8 mouse cellular contexts compared by ENCODE assay signal in the genomic region with DNA sequence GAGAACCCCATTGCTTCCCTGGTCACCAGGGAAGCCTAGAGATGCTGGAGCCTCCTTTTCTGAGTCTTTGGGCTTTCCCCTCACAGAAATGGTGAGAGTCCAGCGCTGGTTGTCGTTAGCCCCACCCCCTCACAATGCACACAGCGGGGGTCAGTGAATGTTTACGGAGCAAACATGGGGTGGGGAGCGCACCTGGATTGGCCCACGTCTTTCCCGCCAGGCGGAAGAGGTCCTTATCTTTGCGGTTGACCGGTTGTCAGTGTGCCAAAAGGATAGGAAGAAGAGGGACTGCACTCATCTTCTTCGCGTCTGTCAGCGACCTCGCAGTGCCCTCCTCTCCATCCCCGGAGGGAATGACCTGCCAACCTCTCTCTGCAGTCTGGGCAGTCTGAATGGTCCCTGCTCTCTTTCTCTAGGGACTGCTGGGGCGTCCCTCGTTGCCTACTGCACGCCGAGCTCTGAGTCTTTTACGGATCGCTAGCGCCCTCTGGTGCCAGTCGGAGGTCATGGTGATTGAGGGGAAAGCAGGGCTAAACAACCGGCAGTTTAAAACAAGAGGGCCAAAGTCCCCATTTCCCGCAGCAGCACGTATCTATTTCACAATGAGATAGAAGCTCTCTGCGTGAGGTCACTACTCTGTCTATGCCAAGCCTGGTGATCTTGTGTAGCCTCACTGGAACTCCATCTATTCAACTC. TPM values are rescaled to one million over a fixed set of nuclear protein-coding genes. Genes with fewer than 3 reads are reported as not detected.
DNase-seq lines count a peak whose midpoint lies in the region; ATAC-seq lines count a peak whose summit lies in the region.

No protein-coding gene starts in this region.

- ATAC-seq in erythroid progenitor cell, adult 5-6 weeks (replicated peaks; ENCODE audit: low FRiP score, poor library complexity, severe bottlenecking), result peak; percentile 70
- 0 out of 2 replicates have a peak, but pooled peaks have one; percentile 9 for ATAC-seq in heart, embryonic 14.5 days (ENCODE audit: insufficient number of reproducible peaks, insufficient read depth, low FRiP score, low read depth)
- peak; percentile 62 for ATAC-seq in liver, embryonic 13.5 days (ENCODE audit: low read depth)
- peak; percentile 48; the same call in 1 of the 2 replicates for ATAC-seq in stomach, embryonic 15.5 days (ENCODE audit: insufficient read depth, low FRiP score, low read depth)

- no peaks in the 10 kb centered on the region for H3K9me3 ChIP-seq in heart, embryonic 14.5 days (ENCODE audit: control insufficient read depth, low read length)
- no peaks in the 10 kb centered on the region for H3K9me3 ChIP-seq in liver, embryonic 13.5 days (replicated peaks)
- no peaks in the 10 kb centered on the region for H3K9me3 ChIP-seq in stomach, embryonic 15.5 days

- 0 out of 4 replicates have a peak overlapping the region, but pooled peaks of 1 of the 2 experiments have one; percentile 3 for H3K4me3 ChIP-seq in heart, embryonic 14.5 days (ENCODE audit: control insufficient read depth in 1 of 2, insufficient read depth in 1 of 2, low read depth in 1 of 2, low read length in 2 of 2)
- H3K4me3 ChIP-seq in liver, embryonic 13.5 days (replicated peaks), result peak overlapping the region; percentile 24
- H3K4me3 ChIP-seq in stomach, embryonic 15.5 days (replicated peaks), result peak overlapping the region; percentile 7; the same call in 1 of the 2 replicates

- peaks cover 86% of the 10 kb centered on the region for H3K27me3 ChIP-seq in heart, embryonic 14.5 days (ENCODE audit: control insufficient read depth, insufficient read depth, low read length)
- peaks cover 81% of the 10 kb centered on the region for H3K27me3 ChIP-seq in liver, embryonic 13.5 days
- peaks cover 45% of the 10 kb centered on the region for H3K27me3 ChIP-seq in stomach, embryonic 15.5 days (replicated peaks)

- H3K4me2 ChIP-seq in heart, embryonic 14.5 days (ENCODE audit: low read length), result peak overlapping the region; percentile 52
- H3K4me2 ChIP-seq in liver, embryonic 13.5 days, result peak overlapping the region; percentile 58
- peak overlapping the region; percentile 51 for H3K4me2 ChIP-seq in stomach, embryonic 15.5 days

- WGBS in heart, embryonic 14.5 days, result 2% methylated on average over 26 of the region's 27 CpGs
- WGBS in liver, embryonic 13.5 days (ENCODE audit: insufficient replicate concordance), result 2% methylated on average over 27 of the region's 27 CpGs
- 3% methylated on average over 27 of the region's 27 CpGs for WGBS in stomach, embryonic 15.5 days

- peaks cover 11 to 20% of the 10 kb centered on the region in 2 experiments; a peak in 3 of 4 replicates for H3K4me1 ChIP-seq in heart, embryonic 14.5 days (ENCODE audit: control insufficient read depth in 2 of 2, insufficient read depth in 2 of 2, low read length in 2 of 2)
- peaks cover 32% of the 10 kb centered on the region for H3K4me1 ChIP-seq in liver, embryonic 13.5 days (replicated peaks)
- peaks cover 24% of the 10 kb centered on the region for H3K4me1 ChIP-seq in stomach, embryonic 15.5 days

- H3K27ac ChIP-seq in heart, embryonic 14.5 days (replicated peaks in 1 of 2; ENCODE audit: control insufficient read depth in 1 of 2, insufficient read depth in 1 of 2, low read depth in 2 of 2, low read length in 2 of 2), result no peak overlapping the region
- H3K27ac ChIP-seq in liver, embryonic 13.5 days, result no peak overlapping the region
- H3K27ac ChIP-seq in stomach, embryonic 15.5 days, result no peak overlapping the region

- no peak overlapping the region for H3K9ac ChIP-seq in heart, embryonic 14.5 days (ENCODE audit: low read length)
- H3K9ac ChIP-seq in liver, embryonic 13.5 days, result no peak overlapping the region
- no peak overlapping the region for H3K9ac ChIP-seq in stomach, embryonic 15.5 days

- DNase-seq in CD4-positive, CD25-positive, alpha-beta regulatory T cell, adult 2 months (ENCODE audit: low read depth, low spot score), result peak; percentile 91
- peak; percentile 54 for DNase-seq in brain, embryonic 18.5 days (ENCODE audit: low read depth, low spot score)
- DNase-seq in kidney, postnatal 10 days, result peak; percentile 92
- DNase-seq in liver, embryonic 13.5 days, result peak; percentile 64
- peak; percentile 93 for DNase-seq in neural tube, embryonic 10.5 days (ENCODE audit: extremely low spot score, low spot score)

- no peaks in the 10 kb centered on the region for H3K36me3 ChIP-seq in heart, embryonic 14.5 days (ENCODE audit: control insufficient read depth, insufficient read depth, low read length)
- no peaks in the 10 kb centered on the region for H3K36me3 ChIP-seq in liver, embryonic 13.5 days
- no peaks in the 10 kb centered on the region for H3K36me3 ChIP-seq in stomach, embryonic 15.5 days

RNA-seq across cellular contexts. Expression of gene Gp1bb, which starts 4.7 kb away (rescaled TPM):
- total RNA-seq in erythroid progenitor cell, adult 5-6 weeks (2015; ENCODE audit: low replicate concordance), result 1.7 TPM in 1 of 2 replicates, not detected in the other
- 0.51 TPM in 1 of 2 replicates, not detected in the other for total RNA-seq in erythroid progenitor cell, adult 5-6 weeks (2017; ENCODE audit: low replicate concordance)
- 3.4 and 4.5 TPM in 2 replicates for polyA plus RNA-seq in heart, embryonic 14.5 days (2014; fragmentation: Nextera tagmentation; extraction: Ambion mirVana)
- polyA plus RNA-seq in liver, embryonic 13.5 days (2015; fragmentation: Nextera tagmentation; extraction: Ambion mirVana), result 25.2 and 32.4 TPM in 2 replicates
- 1.3 and 1.6 TPM in 2 replicates for polyA plus RNA-seq in stomach, embryonic 15.5 days (2015; fragmentation: Nextera tagmentation; extraction: Ambion mirVana)

RNA-seq across cellular contexts. Expression of gene Gm49601, which starts 8.7 kb away (rescaled TPM):
- 6.1 TPM in 1 of 2 replicates, not detected in the other for total RNA-seq in erythroid progenitor cell, adult 5-6 weeks (2015; ENCODE audit: low replicate concordance)
- 4.2 TPM in 1 of 2 replicates, not detected in the other for total RNA-seq in erythroid progenitor cell, adult 5-6 weeks (2017; ENCODE audit: low replicate concordance)
- polyA plus RNA-seq in heart, embryonic 14.5 days (2014; fragmentation: Nextera tagmentation; extraction: Ambion mirVana), result 0.97 and 1.1 TPM in 2 replicates
- 0.14 and 0.78 TPM in 2 replicates for polyA plus RNA-seq in liver, embryonic 13.5 days (2015; fragmentation: Nextera tagmentation; extraction: Ambion mirVana)
- 2.6 and 3.4 TPM in 2 replicates for polyA plus RNA-seq in stomach, embryonic 15.5 days (2015; fragmentation: Nextera tagmentation; extraction: Ambion mirVana)

RNA-seq across cellular contexts. Expression of gene Sept5, which starts 12.2 kb away (rescaled TPM):
- total RNA-seq in erythroid progenitor cell, adult 5-6 weeks (2015; ENCODE audit: low replicate concordance), result 2.1 and 7.6 TPM in 2 replicates
- total RNA-seq in erythroid progenitor cell, adult 5-6 weeks (2017; ENCODE audit: low replicate concordance), result 11.2 TPM in 1 of 2 replicates, not detected in the other
- 5.8 and 7.3 TPM in 2 replicates for polyA plus RNA-seq in heart, embryonic 14.5 days (2014; fragmentation: Nextera tagmentation; extraction: Ambion mirVana)
- polyA plus RNA-seq in liver, embryonic 13.5 days (2015; fragmentation: Nextera tagmentation; extraction: Ambion mirVana), result 2.4 and 2.6 TPM in 2 replicates
- 21.7 and 22.9 TPM in 2 replicates for polyA plus RNA-seq in stomach, embryonic 15.5 days (2015; fragmentation: Nextera tagmentation; extraction: Ambion mirVana)

RNA-seq across cellular contexts. Expression of gene Tbx1, which starts 27.0 kb away (rescaled TPM):
- total RNA-seq in erythroid progenitor cell, adult 5-6 weeks (2015; ENCODE audit: low replicate concordance), result not detected in 2 replicates
- total RNA-seq in erythroid progenitor cell, adult 5-6 weeks (2017; ENCODE audit: low replicate concordance), result not detected in 2 replicates
- polyA plus RNA-seq in heart, embryonic 14.5 days (2014; fragmentation: Nextera tagmentation; extraction: Ambion mirVana), result 0.20 and 0.80 TPM in 2 replicates
- polyA plus RNA-seq in liver, embryonic 13.5 days (2015; fragmentation: Nextera tagmentation; extraction: Ambion mirVana), result 0.05 TPM in 1 of 2 replicates, not detected in the other
- 0.85 and 1.1 TPM in 2 replicates for polyA plus RNA-seq in stomach, embryonic 15.5 days (2015; fragmentation: Nextera tagmentation; extraction: Ambion mirVana)

Comparison
In these comparisons a context has a peak if more than half of its experiments do, and no peak if none do; other contexts are left out.
1. ATAC-seq: peak in every context shown above with its lines; median percentile 70 in erythroid progenitor cell, adult 5-6 weeks; 62 in liver, embryonic 13.5 days; 48 in stomach, embryonic 15.5 days; 9 in heart, embryonic 14.5 days.